Mouse (Mus musculus) olfactory bulb, adult 2 months (tissue): ENCODE results near the gene Mogs.

Experiments used
- CTCF ChIP-seq: fragments of 200-500 bp; IDR thresholded peaks from 2 replicates; pipeline ENCODE4 v1.5.1; 2012; ENCODE audit warnings: low read depth, mild to moderate bottlenecking, low read length, moderate library complexity; ENCODE audit not compliant: insufficient read depth
- POLR2A ChIP-seq: fragments of 200-500 bp; IDR thresholded peaks from 2 replicates; pipeline ENCODE4 v1.6.1; 2012; ENCODE audit warnings: mild to moderate bottlenecking, low read depth, low read length, moderate library complexity; ENCODE audit not compliant: insufficient read depth

DNA sequence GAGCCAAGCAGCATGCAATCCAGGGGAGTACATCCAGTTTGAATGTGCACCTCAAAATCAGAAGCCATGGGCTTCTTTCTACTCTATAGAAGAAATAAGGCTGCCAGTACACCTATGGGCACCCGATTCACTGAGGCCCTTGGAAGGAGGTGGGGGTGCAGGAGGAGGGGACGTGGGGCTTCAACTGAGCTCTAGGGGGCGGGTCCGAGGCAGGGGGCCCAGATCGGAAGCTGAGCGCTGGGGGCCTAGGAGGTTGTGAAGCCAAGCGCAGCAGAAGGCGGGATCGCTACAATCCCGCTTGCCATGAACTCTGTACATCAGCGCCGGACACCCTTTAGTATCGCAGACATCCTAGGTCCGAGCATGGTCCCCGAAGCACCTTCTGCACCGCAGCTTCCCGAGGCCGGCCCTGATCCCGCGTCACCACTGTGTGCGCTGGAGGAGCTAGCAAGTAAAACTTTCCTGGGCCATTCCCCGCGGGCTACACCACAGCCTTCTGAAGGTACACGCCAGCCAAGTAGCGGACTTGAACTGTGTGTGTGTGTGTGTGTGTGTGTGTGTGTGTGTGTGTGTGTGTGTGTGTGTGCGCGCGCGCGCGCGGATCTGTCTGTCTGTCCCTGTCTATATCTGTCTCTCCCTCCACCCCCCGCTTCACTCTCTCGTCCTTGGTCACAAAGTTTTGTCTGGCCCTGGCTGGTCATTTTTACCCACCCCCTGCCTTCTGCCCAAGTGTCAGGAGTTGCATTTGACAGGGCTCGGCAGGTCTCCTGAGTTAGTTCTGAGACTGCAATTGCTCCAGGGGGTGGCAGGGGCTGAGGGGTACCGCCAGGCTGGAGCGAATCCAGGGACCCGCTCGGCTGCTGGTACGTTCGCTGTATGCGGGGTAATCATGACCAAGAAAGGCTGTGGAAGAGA lies 28.9 kb upstream of the Mogs start, which contains the start of gene Lbx2:
- TF ChIP-seq POLR2A: no peak
- no peak for TF ChIP-seq CTCF
